Mouse (Mus musculus) CD4-positive, CD25-positive, alpha-beta regulatory T cell, adult 4 months (primary cell): Measurements from ENCODE around the gene Slc51a. TPM values are rescaled to one million over a fixed set of nuclear protein-coding genes. Genes with fewer than 3 reads are reported as not detected.
A peak's percentile ranks its signal among the peaks of the same experiment; 100 is the strongest.

Source experiments
- ATAC-seq: one replicate; pipeline ENCODE4 v1.8.0; 2017
- polyA plus RNA-seq, 2 experiments: library from polyadenylated mRNA; unstranded; fragments of 100-300 nt; shearing (Covaris generic); gene quantifications; one replicate each; pipeline ENCODE4 v1.2.1; 2017

Gene Slc51a
- not detected for polyA plus RNA-seq

DNA sequence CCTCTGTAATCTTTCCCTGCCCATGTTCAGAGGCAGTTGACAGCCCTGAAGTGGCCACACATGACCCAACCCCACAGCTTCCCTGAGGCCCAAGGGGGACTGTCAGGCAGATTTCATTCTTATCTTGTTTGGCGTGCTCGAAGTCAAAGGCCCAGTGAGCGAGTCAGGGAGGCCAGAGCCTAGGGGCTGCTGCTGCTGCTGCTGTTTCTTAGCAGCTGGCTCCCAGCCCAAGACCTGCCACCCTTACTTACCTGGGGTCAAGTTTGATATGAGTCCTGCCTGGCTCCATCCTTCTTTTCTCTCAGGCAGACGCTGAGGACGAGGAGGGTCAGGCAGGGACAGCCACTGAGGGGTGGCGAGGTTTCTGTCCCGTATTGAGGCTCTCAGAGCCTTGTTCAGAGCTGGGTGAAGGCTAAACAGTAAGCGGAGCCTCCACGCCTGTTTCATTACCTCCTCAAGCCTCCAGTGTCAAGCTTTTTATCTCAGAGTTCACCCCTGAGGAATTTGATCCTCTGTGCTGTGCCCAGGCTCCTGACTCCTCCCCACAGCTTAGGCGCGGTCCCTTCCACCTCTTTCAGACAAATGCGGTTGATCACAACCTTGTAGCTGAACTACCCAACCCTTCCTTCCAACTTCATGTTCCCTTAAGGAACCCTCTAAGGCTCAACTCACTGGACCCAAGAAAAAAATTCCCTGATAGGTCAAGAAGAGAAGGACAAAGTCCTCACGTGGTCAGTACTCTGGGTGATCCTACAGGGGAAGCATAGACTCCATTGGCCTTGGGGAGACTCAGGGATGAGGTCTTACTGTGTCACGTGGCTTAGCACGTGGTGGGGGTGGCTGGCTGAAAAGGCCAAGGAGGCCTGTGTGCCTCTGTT, at the start of gene Slc51a:
Gene Slc51a (minus strand): TSS at position 646 of the 878 bp plus-strand sequence.
- no peak for ATAC-seq

DNA sequence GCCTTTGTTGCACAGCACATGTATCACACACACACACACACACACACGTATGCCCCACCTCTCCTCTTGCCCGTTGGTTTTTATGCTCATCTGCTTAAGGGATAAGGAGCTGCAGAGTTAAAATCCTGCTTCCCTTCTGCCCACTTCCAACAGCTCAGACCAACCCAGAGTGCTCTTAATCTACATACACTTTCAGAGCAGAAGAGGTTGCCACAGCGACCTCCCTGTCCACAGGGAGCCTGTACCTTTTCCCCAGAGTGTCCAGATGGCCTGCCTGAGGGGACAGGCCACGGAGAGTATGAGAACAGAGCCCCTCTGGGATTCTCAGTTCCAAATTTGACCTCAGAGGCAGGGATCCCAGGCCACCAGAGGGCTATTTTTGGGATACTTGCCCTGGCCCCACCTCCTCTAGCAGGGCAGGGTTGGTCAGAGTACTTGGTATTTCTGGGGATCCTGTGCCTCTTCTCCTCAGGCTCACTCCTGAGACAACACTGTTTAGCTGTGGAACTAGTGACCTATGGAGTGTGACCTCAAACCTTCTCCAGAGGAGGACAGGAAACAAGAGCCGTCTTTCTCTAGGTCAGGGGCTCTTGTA, 47.6 kb upstream of the Slc51a start:
- no peak for ATAC-seq

DNA sequence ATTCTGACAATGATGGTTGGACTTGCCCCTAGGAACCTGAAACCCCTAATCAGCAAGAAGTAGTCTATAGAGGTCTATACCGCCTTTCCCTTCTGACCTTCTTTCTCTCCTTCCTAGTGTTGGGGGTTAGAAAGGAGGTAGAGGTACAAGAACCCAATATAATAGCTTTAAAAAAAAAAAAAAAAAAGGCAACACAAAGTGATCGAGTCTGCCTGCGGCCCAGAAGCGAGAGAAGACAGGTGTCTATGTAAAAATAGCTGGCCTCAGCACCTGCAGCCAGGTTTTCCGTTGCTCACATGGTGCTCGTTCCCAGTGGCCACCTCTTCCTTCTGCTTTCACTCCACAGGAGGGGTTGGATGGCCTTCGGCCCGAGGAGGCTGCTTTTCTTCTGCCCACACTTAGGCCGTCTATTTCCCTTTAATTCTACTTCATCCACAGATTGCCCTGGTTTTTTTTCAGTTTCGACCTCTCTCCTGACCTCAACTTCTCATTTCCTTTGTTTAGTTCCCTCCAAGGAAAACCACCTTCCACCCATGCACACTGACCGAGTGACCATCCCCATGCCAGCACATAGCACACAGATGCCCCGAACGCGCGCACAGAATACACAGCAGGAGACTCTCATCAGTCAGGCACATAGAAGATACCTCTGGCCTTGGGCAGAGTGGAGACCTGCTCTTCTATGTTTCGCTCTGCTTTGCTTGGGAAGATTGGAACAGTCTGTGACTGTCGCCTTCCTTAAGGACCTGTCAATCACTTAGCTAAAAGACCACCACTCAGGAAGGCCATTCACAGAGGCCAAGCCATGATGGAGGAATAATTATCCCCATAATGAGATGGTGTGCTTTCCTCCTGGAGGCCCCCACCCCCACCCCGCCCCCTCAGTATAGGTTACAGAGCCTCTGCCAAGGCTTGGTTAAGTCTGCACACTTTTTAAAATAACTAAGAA, 45.5 kb upstream of the Slc51a start:
- no peak for ATAC-seq

DNA sequence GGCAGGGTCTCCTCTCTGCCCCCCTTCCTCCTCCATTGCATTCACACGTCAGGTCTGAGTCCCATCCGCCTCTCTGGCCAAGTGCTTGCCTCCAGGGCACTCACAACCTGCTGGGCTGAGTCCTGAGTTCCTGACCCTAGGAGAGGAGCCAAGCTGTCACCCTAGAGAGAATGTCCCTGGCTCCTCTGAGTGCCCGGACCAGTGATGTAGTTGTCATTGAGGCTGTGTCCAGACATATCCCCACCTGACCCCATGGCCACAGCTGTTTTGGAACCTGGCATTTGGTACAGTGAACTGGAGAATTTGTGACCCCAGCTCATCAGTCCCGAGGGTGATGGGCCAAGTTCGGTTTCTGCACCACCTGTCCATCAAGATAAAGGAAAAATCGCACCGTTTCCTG, 39.2 kb upstream of the Slc51a start:
- ATAC-seq, result no peak

DNA sequence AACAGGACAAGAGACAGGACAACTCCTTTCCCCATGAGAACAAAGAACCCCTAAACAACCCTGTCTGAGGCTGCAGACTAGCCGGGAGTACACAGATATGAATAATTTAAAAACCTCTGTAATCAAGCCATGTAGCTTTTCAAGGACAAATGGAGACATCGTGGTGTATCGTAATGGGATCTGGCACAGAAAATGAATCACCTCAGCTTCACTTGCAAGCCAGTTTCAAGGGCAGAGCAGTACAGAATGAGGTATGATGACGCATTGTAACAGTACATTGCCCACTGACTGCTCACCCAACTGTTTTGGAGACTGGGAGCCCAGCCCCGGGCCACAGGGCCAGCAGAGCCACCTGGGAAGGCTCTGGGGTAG, 36.6 kb upstream of the Slc51a start:
- no peak for ATAC-seq

DNA sequence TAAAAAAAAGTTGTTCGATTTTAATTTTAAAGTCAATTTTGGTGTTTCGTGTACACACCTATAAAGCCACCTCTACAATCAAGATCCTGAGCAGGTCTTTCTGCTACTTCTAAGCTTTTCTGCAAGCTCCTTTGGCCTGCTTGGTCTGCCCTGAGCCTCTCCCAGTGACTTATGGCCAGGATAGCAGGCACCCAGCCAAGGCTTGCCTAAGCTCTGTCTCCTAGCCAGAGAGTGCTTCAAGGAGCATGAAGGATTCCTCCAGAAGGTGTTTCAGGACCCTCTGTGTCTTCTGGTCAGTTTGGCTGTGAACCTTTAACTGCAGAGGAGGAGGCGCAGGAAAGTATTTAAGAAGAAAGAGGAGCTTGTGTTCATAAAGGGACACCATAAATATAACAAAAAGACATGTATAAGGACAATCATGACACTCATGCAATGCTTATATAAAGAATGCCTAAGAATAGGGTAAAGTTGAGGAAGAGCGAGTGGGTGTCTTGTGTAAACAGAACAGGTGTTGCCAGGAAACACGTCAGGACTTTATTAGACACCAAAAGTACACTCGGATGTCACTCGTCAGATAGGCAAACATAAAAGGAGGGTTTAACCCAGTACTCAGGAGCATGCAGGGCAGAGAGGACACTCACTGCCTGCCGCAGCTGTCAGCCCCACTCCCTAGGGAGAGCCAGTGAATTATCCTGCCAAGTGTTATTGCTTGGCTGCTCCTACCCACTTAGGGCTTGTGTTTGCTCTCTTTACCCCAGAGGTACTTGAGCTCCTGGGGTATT, 36.0 kb upstream of the Slc51a start:
- no peak for ATAC-seq

DNA sequence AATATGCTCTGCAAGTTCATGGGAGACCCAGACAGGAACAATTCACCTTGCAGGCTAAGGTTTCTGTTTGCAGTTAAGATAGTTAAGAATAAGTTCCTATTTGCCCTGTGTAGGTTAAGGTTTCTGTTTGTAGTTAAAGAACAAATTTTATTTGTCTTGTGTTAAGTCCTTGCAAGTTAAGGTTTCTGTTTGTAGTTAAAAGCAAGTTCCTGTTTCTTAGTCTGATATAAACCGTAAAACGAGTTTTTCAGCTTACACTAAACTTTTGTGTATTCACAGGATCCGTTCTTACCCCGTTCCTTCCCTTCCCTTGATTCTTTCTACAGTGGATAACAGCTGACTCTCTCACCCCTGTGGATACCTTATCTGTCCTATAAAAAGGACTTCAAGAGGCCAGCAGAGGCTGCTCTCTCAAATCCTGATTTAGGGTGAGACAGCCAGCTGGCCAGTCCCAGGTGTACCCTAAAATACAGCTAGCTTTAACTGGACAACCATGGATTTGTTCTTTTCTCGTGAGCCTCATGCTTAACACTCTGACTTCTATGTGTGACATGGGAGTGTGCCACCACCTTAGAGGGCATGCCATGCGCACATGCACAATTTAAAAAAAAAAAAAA, 35.0 kb upstream of the Slc51a start:
- no peak for ATAC-seq

DNA sequence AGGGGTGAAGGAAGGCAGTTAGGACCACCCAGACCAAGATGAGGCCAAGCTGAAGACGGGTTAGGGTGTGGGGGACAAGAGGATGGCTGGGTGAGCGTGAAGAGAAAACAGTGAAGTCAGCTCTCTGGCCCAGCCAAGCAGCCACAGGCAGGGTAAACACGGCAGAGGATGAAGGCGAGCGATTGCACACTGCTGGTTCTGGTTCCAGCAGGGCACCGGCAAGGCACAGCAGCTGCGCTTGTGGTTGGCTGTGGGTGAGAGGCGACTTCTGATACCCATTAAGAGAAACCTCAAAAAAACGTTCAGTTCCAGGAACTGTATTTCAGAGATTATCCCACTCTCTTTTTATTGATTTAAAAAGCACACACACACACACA, 32.7 kb upstream of the Slc51a start:
- ATAC-seq, result peak; percentile 66

DNA sequence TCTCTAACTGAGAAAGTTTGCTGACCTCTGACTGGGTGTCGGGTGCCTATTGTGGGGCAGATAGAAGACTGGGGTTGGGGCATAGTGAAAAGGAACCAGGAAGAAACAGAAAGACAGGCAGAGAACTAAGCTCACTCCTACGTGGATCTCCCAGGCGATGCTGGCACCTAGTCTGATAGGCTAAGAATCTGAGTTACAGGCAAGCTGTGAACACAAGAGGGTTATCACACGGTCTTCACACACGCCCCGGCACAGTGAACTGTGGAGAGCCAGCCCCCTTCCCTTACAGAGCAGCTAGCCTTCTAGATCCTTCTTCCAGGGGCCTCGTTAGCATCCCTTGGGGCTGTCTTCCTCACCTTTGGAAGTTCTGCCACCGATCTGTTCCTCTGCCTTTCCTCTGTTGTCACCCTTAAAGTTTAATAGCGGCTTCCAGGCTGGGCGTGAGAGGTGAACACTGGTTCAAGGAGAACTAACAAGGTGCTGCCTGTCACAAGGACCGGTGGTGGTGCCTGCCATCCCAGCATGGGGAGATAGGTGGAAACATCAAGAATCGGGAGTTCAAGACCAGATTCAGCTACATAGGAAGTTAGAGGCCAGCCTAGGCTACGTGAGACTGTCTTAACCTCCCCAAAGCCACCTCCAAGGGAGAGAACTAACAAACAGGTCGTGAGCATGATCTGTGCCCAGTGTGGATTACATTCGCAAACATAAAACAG, 32.1 kb upstream of the Slc51a start:
- ATAC-seq, result peak; percentile 17

DNA sequence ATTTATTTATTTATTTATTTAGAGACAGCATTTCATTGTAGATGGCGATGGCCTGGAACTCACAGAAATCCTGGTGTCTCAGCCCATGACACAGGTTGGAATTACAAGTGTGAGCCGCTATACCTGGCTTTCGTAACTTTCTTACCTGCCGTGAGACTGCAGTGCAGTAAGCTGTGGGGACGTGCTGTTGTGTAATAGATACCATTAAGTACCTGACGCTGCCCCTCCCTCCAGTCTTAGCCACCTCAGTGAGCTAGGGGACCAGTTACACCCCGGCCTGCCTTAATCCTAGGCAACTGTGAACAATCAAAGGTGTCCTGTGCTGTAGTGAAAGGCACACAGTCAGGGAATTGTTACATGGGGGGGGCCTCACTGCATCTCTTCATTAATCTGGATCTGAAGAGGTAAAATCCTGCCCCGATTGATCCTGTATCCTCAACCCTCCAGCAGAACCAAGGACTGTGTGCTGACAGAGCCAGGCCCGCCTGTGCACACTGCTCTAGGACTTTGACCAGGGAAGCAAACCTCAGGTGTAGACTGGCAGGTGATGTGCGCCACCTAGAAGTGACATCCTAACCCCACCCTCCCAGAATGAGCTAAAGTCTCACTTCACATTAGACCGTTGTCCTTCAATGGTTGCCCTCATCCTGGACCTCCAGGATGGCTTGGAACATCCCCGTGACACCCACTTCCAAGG, 30.3 kb upstream of the Slc51a start:
- ATAC-seq, result no peak

DNA sequence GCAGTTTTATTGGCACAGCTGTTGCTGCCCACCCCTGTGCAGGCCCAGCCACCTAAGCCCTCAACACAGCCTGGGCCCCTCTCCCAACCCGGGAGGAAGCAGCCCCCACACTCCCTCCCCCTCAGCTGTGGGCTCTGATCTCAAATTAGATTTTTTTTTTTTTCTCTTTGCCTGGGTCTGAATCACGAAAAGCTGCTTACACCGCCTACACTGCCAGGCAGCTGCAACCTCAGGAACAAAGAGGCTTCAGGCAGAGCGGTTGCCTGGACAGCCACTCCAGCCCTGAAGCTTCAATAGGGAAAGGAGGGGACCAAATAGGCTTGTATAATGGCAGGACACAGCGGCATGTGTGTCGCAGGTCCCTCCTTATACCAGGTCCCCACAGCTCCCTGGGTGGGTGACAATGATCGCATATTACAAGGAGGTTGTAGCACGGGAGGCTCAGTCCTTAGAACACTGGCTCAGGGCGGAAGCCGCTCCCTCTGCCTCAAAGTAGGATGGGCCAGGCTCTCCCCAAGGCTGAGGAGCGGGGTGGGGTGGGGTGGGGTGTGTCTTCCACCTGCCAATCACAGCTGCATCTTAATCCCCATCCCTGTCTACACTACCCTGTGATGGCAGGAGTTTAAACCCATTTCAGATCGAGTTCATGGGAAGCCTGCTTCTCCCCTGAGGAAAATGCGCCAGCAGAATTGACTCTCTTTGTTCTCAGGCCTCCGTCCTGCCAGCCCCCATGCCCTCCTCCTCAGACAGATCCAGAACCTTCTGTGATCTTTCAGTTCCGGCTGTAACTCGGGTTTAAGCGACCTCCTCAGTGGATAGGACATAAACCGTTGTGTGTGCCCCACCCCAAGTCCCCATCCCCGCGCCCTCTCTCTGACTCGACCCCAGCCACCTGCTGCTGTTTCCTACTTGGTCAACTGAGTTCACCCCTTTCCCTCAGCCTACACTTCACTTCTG, 28.6 kb upstream of the Slc51a start:
- ATAC-seq, result peak; percentile 70

DNA sequence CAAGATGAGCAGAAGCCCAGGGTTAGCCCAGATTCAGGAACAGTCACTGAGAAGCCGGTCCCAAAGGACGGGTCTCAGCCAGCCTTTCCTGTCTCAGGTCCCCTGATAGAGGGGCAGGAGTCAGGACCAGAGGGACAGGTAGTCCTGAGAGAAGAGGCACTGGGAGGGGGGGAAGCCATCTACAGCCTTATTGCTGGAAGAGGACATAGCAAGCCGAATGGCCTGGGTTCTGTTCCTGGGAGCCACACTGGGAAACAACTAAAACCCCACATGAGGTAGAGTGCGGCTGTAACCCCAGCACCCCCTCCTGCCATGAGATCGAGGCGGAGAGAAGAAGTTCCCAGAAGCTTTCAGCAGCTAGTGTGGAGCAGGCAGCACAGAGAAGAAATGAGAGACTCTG, 26.3 kb upstream of the Slc51a start:
- ATAC-seq, result no peak

DNA sequence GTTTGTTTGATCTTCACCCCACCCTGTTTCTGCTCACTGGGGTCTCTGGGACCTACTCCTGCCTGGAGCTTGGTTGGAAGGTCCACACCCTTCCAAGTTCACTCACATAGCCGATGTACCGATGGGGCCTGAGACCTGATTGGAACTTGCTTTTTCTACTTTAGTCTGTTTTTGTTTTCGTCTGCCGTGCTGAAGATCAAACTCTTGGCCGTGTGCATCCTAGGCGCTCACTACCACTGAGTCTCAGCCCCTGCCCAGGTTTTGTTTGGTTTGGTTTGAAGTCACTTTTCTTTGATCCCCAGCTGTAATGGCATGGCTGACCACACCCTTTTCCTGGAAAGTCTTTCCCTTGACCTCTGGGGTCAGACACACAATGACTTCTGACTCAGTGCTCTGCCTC, 25.7 kb upstream of the Slc51a start:
- ATAC-seq, result no peak

DNA sequence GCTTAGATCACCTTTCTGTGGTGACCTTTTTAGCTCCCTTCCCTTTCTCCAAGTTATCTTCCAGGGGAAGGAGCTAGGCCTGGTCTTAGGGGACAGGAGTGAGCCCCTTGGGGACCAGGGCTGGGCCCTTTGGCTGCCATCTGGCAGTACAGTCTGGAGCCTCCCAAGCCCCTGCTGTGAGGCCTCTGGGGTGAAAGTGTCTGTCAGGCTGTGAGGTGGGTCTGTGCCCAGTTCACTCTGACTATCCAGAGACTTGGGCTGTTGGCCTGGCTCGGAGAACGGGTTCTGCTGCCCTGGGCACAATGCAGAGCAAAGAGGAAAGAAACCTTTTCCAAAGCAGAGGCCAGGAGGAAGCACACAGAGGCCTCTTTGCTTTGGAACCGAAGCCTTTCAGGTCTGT, 25.2 kb upstream of the Slc51a start:
- no peak for ATAC-seq

DNA sequence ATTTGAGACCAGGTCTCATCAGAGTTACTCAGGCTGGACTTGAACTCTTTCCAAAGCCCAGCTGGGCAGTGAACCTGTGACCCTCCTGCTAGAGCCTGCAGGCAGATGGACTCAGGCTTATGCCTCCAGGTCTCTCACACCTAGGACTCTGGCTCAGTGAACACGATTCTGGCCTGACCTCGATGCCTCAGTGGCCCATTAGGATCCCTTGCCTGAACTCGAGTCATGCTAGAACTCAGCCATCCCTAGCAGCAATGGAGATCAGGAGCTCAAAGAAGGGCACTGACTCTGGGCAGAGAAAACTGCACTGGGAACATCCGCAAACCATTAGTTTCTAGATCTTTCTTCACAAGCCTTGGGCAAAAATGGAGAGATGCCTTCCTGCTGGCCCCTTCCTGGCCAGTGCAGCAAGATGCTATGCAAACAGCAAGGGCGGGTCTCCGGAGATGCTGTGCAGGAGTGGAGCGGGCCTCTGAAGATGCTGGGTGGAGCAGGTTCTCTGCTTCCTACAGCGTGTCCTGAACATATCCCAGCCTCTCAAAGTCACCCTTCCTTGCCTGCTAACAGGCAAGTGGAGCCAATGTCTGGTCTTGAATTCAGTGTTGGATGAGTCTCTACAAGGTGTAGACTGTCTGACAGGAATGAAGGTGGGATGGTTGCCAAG, 24.3 kb upstream of the Slc51a start:
- no peak for ATAC-seq

DNA sequence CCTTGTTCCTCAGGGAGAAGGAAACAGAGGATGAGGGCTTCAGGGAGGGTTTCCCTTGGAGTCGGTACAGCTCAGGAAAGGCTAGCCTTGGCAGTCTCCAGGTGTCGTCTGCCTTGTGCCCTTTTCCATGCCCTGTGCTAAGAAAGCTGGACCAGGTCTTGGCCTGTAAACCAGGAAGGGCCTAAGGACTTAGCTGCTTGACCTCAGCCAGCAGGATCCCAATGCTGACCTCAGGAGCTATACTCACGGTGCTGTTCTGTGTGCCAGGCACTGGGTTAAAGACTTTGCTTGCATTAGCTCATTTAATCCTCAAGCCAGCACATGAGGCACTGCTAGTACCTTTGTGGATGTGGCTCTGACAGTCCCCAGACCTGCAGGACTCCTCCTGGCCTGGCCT, 23.7 kb upstream of the Slc51a start:
- ATAC-seq, result no peak

DNA sequence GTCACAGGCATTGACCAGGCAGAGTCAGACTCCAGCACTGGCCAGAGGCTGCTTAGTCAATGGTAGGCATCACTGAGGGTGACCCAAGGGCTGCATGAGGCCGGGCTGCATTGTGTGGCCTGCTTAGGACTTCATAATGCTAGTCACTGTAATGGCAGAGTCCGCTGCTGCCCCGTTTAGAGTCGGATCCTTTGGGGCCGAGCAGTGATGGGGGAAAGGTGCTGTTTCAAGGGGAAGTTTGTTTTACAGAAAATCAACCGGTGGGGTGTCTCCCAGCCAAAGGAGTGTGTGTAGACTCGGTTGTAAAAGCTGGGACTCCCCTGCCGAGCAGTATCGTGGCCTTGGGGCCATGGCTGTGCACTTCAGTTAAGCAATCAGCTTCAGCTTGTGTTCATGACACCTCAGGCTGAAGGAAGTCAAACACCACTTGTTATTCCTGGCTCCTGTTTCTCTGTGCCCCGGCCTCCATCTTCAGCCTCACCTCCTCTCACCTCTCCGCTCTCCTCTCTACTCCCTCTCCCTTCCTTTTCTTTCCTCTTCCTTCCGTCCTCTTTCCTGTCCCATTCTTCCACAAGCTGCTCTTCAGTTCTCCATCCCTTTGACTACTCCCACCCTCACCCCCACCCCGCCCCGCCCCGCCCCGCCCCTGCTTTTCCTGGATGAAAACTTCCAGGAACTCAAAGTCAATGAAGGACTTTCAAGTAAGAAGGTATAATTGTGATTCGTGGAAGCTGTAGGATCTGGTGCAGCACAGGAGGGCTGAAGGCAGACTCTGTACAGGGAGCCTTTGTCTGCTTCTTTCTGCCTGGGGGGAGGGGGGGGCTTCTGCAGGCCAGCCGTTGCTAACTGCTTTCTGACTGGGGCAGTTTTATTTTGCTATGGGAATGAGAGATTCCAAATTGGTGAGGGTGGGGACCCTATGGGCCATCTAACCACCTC, 23.0 kb upstream of the Slc51a start:
- no peak for ATAC-seq
